Mouse (Mus musculus) kidney, adult 9 months (tissue): ENCODE results near the gene Slc22a19.
"Not testable (repeated sequence)": the region's sequence is repeated elsewhere in the genome, so short reads cannot be mapped to it uniquely, and the experiment has no call there.

Experiments
- DNase-seq: peaks from one replicate; pipeline ENCODE4 v3.0.0; 2022

The Slc22a19 gene

GRCm38 (mm10) chr19:7711148-7711547 is at the start of gene Slc22a19:
TSS of gene Slc22a19 (minus strand) at chr19:7711310.
- peak; percentile 76 for DNase-seq

- DNase-seq = not testable (repeated sequence)
Measured at GRCm38 (mm10) chr19:7753371-7753770, 42.3 kb upstream of the Slc22a19 start.

- DNase-seq = peak; percentile 81
Measured at GRCm38 (mm10) chr19:7729543-7729942, 18.4 kb upstream of the Slc22a19 start.

- not testable (repeated sequence) for DNase-seq
Measured at GRCm38 (mm10) chr19:7693104-7693503, 18.0 kb downstream of the Slc22a19 start.

GRCm38 (mm10) chr19:7691259-7691658 is 19.9 kb downstream of the Slc22a19 start:
- no peak for DNase-seq

GRCm38 (mm10) chr19:7687988-7688387 is 23.1 kb downstream of the Slc22a19 start:
- DNase-seq = no peak

GRCm38 (mm10) chr19:7672033-7672432 is 39.1 kb downstream of the Slc22a19 start:
- no peak for DNase-seq

- DNase-seq = peak; percentile 64
Measured at GRCm38 (mm10) chr19:7648913-7649666, 62.0 kb downstream of the Slc22a19 start.

- peak; percentile 44 for DNase-seq
Measured at GRCm38 (mm10) chr19:7633786-7634185, 77.3 kb downstream of the Slc22a19 start.

GRCm38 (mm10) chr19:7633021-7633420 is 78.1 kb downstream of the Slc22a19 start:
- DNase-seq = peak; percentile 52
